Mouse (Mus musculus) kidney, embryonic 15.5 days (tissue): Measurements from ENCODE around the gene Hist2h3c2. TPM values are rescaled to one million over a fixed set of nuclear protein-coding genes. Genes with fewer than 3 reads are reported as not detected.
"Not testable (repeated sequence)": the region's sequence is repeated elsewhere in the genome, so short reads cannot be mapped to it uniquely, and the experiment has no call there.

Experiments used
- ATAC-seq: fragments of 200-750 bp; cut with Nextera tagmentation; replicated peaks from 2 replicates; pipeline ENCODE4 v1.8.0; 2017; ENCODE audit warnings: moderate TSS enrichment; ENCODE audit not compliant: low FRiP score
- H3K27ac ChIP-seq: fragments of 300-500 bp; sonication (generic); 2 replicates; pipeline ENCODE4 v1.5.1; 2015; ENCODE audit warnings: mild to moderate bottlenecking, inconsistent platforms
- H3K27me3 ChIP-seq: fragments of 300-500 bp; sonication (generic); 2 replicates; pipeline ENCODE4 v1.6.1; 2015; ENCODE audit warnings: inconsistent platforms
- H3K36me3 ChIP-seq: fragments of 300-500 bp; sonication (generic); 2 replicates; pipeline ENCODE4 v1.6.1; 2015; ENCODE audit warnings: inconsistent platforms
- H3K4me1 ChIP-seq: fragments of 300-500 bp; sonication (generic); 2 replicates; pipeline ENCODE4 v1.6.1; 2015; ENCODE audit warnings: inconsistent platforms
- H3K4me2 ChIP-seq: fragments of 300-500 bp; sonication (generic); 2 replicates; pipeline ENCODE4 v1.6.1; 2015; ENCODE audit warnings: moderate library complexity, mild to moderate bottlenecking, inconsistent platforms
- H3K4me3 ChIP-seq: fragments of 300-500 bp; sonication (generic); replicated peaks from 2 replicates; pipeline ENCODE4 v1.5.1; 2015; ENCODE audit warnings: mild to moderate bottlenecking, inconsistent platforms
- H3K9ac ChIP-seq: fragments of 300-500 bp; sonication (generic); 2 replicates; pipeline ENCODE4 v1.6.1; 2015; ENCODE audit warnings: mild to moderate bottlenecking, inconsistent platforms
- H3K9me3 ChIP-seq: fragments of 300-500 bp; sonication (generic); replicated peaks from 2 replicates; pipeline ENCODE4 v1.6.1; 2016; ENCODE audit warnings: inconsistent platforms
- WGBS: fragments of 180-500 bp; shearing (Covaris S2); methylation state at CpG from one replicate; pipeline ENCODE4 v1.1.7; 2015; ENCODE audit warnings: mixed read lengths; 5-methylcytosine and 5-hydroxymethylcytosine counted together
- polyA plus RNA-seq: library from polyadenylated mRNA; unstranded; fragments of >200 nt; fragmentation: Nextera tagmentation; extraction: Ambion mirVana; gene quantifications from 2 replicates; pipeline ENCODE4 v1.2.1, GENCODE M21; 2015

Hist2h3c2 gene
- polyA plus RNA-seq, 1 experiment from 2014 or later: 7.9 TPM

DNA sequence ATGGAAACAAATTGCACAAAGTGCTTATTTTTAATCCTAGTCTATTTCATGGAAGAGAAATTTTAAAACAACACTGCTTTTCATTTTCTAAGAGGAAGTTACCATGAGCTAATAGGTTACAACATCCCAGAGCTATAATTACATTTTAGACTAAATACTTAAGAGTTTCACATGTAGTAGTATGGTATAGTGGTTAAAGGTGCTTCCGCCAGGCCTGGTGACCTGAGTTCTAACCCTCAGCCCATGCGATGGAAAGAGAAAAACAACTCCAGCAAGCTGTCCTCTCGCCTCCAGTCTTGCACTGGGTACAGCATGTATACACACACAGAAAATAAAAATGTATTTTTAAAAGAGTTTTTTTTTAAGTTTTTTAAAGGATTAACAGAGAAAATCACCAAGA lies 12.9 kb upstream of the Hist2h3c2 start:
- H3K36me3 ChIP-seq: no peaks in the 10 kb centered on the region
- peaks cover 38% of the 10 kb centered on the region for H3K4me1 ChIP-seq
- no peak overlapping the region for H3K4me3 ChIP-seq
- no peaks in the 10 kb centered on the region for H3K27me3 ChIP-seq
- ATAC-seq: no peak
- no peak overlapping the region for H3K9ac ChIP-seq
- WGBS: 85% methylated on average over 3 of the region's 3 CpGs
- no peaks in the 10 kb centered on the region for H3K9me3 ChIP-seq
- H3K4me2 ChIP-seq: no peak overlapping the region
- H3K27ac ChIP-seq: no peak overlapping the region

DNA sequence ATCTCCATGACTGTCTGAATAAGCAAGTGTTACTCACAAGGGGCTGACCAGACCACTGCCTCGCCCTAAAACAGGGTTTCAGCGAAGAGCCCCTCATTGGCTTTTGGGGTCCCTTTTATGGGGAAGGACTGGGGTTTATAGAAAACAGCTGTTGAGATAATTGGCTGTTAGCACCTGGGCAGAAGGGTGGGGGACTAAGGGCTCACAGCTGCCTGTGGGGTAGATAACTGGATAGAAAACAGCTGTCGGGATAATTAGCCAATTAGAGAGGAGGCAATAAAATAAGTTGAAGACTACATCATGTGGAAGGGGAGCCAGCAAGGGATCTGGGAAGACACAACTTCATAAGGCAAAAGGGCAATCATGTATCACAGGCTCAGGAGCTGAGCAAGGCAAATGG lies 12.0 kb upstream of the Hist2h3c2 start:
- WGBS: 42% methylated on average over 3 of the region's 3 CpGs

DNA sequence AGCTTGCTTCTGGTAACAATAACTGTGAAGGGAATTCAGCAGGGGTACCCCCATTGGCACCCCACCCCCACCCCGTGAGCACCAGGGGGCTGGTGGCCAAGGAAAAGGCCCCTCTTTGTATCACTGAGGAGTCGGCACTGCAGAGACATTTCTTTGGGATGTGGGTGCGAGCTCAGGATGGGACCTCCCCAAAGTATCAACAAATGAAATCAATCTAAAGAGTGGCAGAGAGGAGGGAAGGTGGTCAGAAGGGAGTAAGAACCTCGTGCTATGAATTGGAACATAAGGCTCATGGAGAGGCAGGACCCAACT lies 10.1 kb upstream of the Hist2h3c2 start:
- H3K9me3 ChIP-seq: no peaks in the 10 kb centered on the region
- H3K27me3 ChIP-seq: no peaks in the 10 kb centered on the region
- WGBS: 60% methylated on average over 4 of the region's 4 CpGs
- H3K27ac ChIP-seq: peak overlapping the region; percentile 67
- no peak for ATAC-seq
- H3K9ac ChIP-seq: 0 out of 2 replicates have a peak overlapping the region, but pooled peaks have one; percentile 9
- peak overlapping the region; percentile 57 for H3K4me2 ChIP-seq
- no peaks in the 10 kb centered on the region for H3K36me3 ChIP-seq
- H3K4me3 ChIP-seq: peak overlapping the region; percentile 50
- H3K4me1 ChIP-seq: peaks cover 39% of the 10 kb centered on the region

More for the DNA sequence above, 12.0 kb upstream of the Hist2h3c2 start:
- Histone ChIP-seq H3K4me3 (no peak overlapping the region), H3K4me2 (no peak overlapping the region), H3K27me3 (no peaks in the 10 kb centered on the region), H3K27ac (peak overlapping the region; percentile 23; the same call in 1 of the 2 replicates), H3K9ac (no peak overlapping the region), H3K9me3 (no peaks in the 10 kb centered on the region), H3K36me3 (no peaks in the 10 kb centered on the region), H3K4me1 (peaks cover 35% of the 10 kb centered on the region)
- no peak for ATAC-seq

DNA sequence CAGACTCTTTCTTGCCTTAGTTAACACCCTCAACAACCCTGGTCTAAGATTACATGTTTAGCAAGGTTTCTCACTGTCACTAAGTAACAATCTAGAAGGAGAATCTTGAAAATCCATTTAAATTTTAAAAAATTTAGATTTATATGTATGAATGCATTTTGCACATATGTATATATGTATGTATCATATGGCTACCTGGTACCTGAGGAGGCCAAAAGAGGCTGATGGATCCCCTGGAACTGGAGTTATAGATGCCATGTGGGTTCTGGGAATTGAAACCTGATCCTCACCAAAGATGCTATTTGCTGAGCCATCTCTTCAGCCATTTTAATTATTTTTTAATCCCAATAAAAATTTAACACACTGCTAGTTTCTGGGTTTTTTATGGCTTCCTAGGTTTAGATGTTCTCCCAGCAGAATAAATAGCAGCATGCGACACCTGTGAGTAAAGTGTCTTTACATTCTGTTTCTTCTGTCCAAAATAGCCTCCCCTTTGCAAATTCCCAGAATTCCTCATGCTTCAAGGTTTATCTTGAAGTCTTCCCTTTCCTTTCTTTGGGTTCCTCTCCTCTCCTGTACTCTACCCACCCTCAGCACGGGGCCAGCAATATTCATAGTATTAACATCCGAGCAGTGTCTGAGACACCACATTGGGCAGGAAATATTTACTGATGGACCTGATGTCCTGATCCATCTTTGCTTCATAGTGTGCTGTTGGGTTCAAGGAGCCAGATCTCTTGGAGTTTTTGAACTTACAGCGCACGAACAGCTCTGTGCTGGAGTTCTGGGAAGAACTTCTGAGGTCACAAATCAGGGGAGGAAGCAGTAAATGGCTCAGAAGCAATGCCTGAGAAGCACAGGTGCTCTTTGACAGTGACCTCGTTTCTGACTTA lies 9.5 kb upstream of the Hist2h3c2 start:
- H3K4me3 ChIP-seq: peak overlapping the region; percentile 50
- H3K9ac ChIP-seq: peak overlapping the region; percentile 58
- H3K4me1 ChIP-seq: peaks cover 45% of the 10 kb centered on the region
- WGBS: 42% methylated on average over 6 of the region's 6 CpGs
- H3K9me3 ChIP-seq: no peaks in the 10 kb centered on the region
- no peak for ATAC-seq
- H3K27ac ChIP-seq: peak overlapping the region; percentile 83
- no peaks in the 10 kb centered on the region for H3K36me3 ChIP-seq
- no peaks in the 10 kb centered on the region for H3K27me3 ChIP-seq
- H3K4me2 ChIP-seq: peak overlapping the region; percentile 57

DNA sequence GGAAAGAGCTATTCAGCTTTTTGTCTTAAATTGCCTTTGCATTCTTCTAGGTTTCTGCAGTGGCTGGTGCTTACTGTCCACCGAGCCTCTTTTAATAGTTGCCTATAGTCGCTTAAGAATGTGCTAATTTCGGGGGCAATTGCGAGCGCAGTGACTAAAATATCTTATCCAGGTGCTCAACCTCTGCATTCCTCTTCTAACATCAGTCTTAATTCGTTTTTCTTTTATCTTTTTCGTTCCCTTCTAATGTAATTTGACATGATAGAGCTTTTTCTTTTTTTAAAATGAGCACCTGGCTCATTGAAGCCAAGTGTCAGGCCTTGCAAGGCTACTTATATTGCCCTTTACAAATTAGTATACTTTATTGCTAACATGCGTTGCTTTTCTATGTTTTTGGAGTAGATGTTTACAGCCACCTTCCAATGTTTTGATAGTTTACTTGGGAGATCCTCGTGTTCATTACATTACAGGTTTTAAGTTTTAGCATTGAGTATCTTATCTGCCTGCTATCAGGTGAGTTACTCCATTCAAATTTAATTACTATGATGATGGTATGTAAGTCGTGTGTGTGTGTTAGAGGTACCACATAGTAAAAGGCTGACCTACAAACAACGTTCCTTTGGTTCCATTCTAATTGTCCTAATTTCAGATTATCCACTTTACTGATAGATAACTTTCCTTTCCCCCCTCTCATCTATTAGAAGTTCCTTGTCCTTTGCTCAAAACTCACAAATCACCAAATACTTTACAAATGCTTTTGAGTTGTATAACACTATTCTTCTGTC lies 8.6 kb upstream of the Hist2h3c2 start:
- Histone ChIP-seq H3K27ac (peak overlapping the region; percentile 83), H3K4me1 (peaks cover 47% of the 10 kb centered on the region), H3K4me3 (peak overlapping the region; percentile 50), H3K27me3 (no peaks in the 10 kb centered on the region), H3K9me3 (no peaks in the 10 kb centered on the region), H3K4me2 (peak overlapping the region; percentile 57), H3K36me3 (no peaks in the 10 kb centered on the region), H3K9ac (peak overlapping the region; percentile 58)
- 2% methylated on average over 11 of the region's 11 CpGs for whole genome bisulfite sequencing
- no peak for ATAC-seq

DNA sequence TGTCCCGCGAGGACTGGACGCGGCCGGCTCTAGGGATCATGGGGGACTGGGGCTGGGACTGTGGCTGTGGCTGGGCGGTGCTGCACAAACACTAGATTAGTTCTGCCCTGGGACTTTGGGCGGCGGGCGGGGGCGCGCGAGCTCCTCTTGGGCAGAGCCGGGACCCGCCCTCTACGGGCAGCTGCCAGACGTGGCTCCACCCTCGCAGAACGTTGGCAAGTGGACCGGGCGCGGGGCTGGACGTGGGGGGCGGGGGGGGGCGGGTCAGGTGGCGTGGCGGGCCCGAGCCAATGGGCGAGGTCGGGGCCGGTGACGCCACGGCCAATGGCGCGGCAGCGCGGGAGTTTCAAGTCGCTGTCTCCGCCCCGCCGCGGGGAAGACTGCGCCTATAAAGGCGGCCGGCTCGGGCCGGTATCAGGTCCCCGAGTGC lies 7.5 kb upstream of the Hist2h3c2 start, which contains the start of gene Hist2h3c1:
Gene Hist2h3c1 (plus strand): TSS at position 259 of the 430 bp plus-strand sequence.
- peak within 1 kb of the TSS; percentile 50 for H3K4me3 ChIP-seq
- H3K4me2 ChIP-seq: peak within 1 kb of the TSS; percentile 57
- WGBS: 0% methylated on average over 11 of the region's 47 CpGs
- H3K27ac ChIP-seq: peak within 1 kb of the TSS; percentile 89
- H3K36me3 ChIP-seq, H3K27me3 ChIP-seq, H3K9me3 ChIP-seq: not testable (repeated sequence)
- H3K9ac ChIP-seq: peak within 1 kb of the TSS; percentile 58
- ATAC-seq: peak; percentile 94
- H3K4me1 ChIP-seq: peaks cover 47% of the 10 kb centered on the region

DNA sequence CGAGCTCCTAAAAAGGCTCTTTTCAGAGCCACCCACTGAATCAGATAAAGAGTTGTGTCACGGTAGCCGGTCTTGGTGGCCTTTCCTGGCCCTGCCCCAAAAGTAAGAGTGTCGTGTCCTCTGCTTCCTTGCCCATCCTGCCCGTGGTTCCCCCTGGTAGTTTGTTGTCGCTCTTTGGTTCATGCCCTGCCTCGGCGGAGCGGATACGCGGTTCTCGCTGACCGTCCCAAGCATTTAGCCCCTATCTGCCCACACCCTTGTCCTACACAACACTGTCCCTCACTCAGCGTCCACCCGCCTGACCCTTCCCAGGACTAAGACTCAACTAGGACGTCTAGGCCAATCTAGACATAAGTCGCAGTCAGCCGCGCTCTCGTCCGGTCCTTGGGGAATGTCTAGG lies 7.1 kb upstream of the Hist2h3c2 start:
- H3K9me3 ChIP-seq, H3K27me3 ChIP-seq, H3K9ac ChIP-seq, ATAC-seq, H3K36me3 ChIP-seq: not testable (repeated sequence)
- Histone ChIP-seq H3K4me1 (peaks cover 46% of the 10 kb centered on the region), H3K27ac (peak overlapping the region; percentile 89), H3K4me2 (peak overlapping the region; percentile 41; the same call in 1 of the 2 replicates), H3K4me3 (peak overlapping the region; percentile 37)
- WGBS: 0% methylated on average over 10 of the region's 21 CpGs

DNA sequence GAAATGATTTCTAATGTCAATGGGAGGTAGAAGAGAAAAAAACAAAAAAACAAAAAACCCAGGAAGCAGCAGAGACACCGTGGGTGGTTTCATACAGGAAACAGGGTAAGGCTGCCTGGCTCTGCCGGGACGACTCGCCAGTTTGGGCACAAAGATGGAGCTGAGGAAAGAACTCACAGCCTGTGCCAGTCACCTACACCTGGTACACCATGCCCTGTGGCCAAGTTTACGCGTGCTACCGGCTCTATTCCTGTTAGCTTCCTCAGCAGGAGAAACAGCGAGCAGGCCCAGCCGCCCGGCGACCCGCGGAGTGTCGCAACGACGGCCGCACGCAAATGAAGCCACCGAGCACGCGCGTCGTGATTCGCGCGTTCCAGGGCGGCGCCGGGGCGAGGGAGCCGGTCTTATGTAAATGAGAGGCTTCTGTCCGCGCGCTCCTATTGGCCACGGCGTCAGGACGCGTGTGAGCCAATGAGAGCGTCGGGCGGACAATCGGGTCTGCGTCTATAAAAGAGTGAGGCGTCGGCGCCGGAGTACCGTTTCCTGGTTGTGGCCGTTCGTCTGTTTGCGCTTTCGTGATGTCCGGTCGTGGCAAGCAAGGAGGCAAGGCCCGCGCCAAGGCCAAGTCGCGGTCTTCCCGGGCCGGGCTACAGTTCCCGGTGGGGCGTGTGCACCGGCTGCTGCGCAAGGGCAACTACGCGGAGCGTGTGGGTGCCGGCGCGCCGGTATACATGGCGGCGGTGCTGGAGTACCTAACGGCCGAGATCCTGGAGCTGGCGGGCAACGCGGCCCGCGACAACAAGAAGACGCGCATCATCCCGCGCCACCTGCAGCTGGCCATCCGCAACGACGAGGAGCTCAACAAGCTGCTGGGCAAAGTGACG lies 6.3 kb upstream of the Hist2h3c2 start, which contains the start of gene Hist2h2aa1:
Gene Hist2h2aa1 (plus strand): TSS at position 495 of the 884 bp plus-strand sequence.
- Histone ChIP-seq H3K4me3 (peak within 1 kb of the TSS; percentile 54), H3K4me1 (peaks cover 44% of the 10 kb centered on the region), H3K9ac (peak within 1 kb of the TSS; percentile 67), H3K27ac (peak within 1 kb of the TSS; percentile 100), H3K4me2 (peak within 1 kb of the TSS; percentile 66)
- H3K36me3 ChIP-seq, H3K27me3 ChIP-seq, H3K9me3 ChIP-seq: not testable (repeated sequence)
- under 1% methylated on average over 31 of the region's 88 CpGs for WGBS
- ATAC-seq: peak; percentile 91

DNA sequence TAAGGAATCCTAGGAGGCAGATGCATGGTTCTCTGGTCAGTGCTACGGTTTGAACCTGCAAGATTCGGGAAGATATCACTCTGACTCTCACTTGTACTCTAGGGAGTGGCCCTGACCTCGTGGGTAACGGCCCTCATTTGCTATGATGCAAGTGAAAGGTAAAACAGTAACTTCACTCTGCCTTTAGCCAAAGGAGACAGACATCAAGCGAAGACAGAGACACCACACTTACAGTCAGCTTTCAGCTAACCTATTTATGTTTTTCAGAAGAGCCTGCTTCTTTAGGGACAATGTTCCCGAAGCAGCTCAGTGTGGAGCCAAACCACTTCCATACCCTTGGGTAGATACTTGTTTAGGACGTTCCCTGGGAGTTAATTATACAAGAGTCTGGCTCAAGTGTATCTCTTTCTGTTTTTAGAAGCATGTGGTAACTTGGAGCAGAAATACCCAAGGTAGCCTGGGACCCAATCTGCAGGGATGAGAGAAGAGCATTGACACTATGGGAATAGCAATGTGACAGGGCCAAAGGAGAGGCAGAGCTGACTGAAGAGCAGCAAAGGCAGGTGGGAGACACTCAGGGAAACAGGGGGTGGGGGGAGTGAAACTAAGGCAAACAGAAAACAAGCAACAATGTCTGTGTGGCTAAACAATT lies 5.1 kb upstream of the Hist2h3c2 start:
- 0 out of 2 replicates have a peak overlapping the region, but pooled peaks have one; percentile 54 for H3K4me3 ChIP-seq

DNA sequence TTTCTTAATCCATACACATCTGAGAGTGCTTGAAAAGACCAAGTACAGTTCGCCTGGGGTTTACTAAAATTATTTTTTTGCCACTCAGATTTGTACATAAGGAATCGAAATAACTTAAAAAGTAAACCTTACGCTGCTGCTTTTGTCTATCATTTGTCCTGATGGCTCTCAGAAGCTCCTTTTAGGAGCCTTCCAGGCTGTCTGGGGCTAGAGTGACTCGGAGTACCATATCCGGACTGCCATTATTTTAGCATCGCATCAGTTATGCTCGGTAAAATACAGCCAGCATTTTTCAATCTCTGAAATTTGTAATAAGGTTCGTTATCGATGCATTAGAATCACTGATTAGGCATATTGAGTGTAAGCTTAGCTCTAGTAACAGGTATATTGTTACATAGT lies 1.9 kb upstream of the Hist2h3c2 start:
- H3K9ac ChIP-seq: peak overlapping the region; percentile 40
- 78% methylated on average over 9 of the region's 9 CpGs for WGBS

More for the DNA sequence above, 5.1 kb upstream of the Hist2h3c2 start:
- 73% methylated on average over 7 of the region's 7 CpGs for WGBS
- peak overlapping the region; percentile 100 for H3K27ac ChIP-seq
- ATAC-seq: no peak
- H3K4me1 ChIP-seq: peaks cover 35% of the 10 kb centered on the region
- H3K36me3 ChIP-seq: no peaks in the 10 kb centered on the region
- H3K4me2 ChIP-seq: peak overlapping the region; percentile 66
- peak overlapping the region; percentile 67; the same call in 1 of the 2 replicates for H3K9ac ChIP-seq
- H3K27me3 ChIP-seq: no peaks in the 10 kb centered on the region
- no peaks in the 10 kb centered on the region for H3K9me3 ChIP-seq

More for the DNA sequence above, 1.9 kb upstream of the Hist2h3c2 start:
- no peaks in the 10 kb centered on the region for H3K9me3 ChIP-seq
- H3K36me3 ChIP-seq: no peaks in the 10 kb centered on the region
- peaks cover 43% of the 10 kb centered on the region for H3K4me1 ChIP-seq
- no peak for ATAC-seq
- H3K27ac ChIP-seq: peak overlapping the region; percentile 91
- peak overlapping the region; percentile 49 for H3K4me2 ChIP-seq
- no peaks in the 10 kb centered on the region for H3K27me3 ChIP-seq
- peak overlapping the region; percentile 22 for H3K4me3 ChIP-seq
